Mouse (Mus musculus) hindbrain, embryonic 15.5 days (tissue): ENCODE data around the gene Olfr191. TPM values are rescaled to one million over a fixed set of nuclear protein-coding genes. Genes with fewer than 3 reads are reported as not detected.

Experiments used
- ATAC-seq: fragments of 200-750 bp; cut with Nextera tagmentation; 2 replicates; pipeline ENCODE4 v1.8.0; 2017; ENCODE audit warnings: low read depth, moderate number of reproducible peaks, moderate TSS enrichment; ENCODE audit not compliant: low FRiP score
- H3K27ac ChIP-seq: fragments of 300-500 bp; sonication (generic); replicated peaks from 2 replicates; pipeline ENCODE4 v1.5.1; 2015; ENCODE audit warnings: mild to moderate bottlenecking, inconsistent platforms
- H3K27me3 ChIP-seq: fragments of 300-500 bp; sonication (generic); 2 replicates; pipeline ENCODE4 v1.6.1; 2015; ENCODE audit warnings: control low read depth, inconsistent platforms
- H3K36me3 ChIP-seq: fragments of 300-500 bp; sonication (generic); 2 replicates; pipeline ENCODE4 v1.6.1; 2015; ENCODE audit warnings: control low read depth, inconsistent platforms
- H3K4me1 ChIP-seq: fragments of 300-500 bp; sonication (generic); replicated peaks from 2 replicates; pipeline ENCODE4 v1.6.1; 2015; ENCODE audit warnings: control low read depth, inconsistent platforms
- H3K4me2 ChIP-seq: fragments of 300-500 bp; sonication (generic); 2 replicates; pipeline ENCODE4 v1.6.1; 2015; ENCODE audit warnings: moderate library complexity, mild to moderate bottlenecking, inconsistent platforms
- H3K4me3 ChIP-seq: fragments of 300-500 bp; sonication (generic); 2 replicates; pipeline ENCODE4 v1.5.1; 2015; ENCODE audit warnings: mild to moderate bottlenecking, inconsistent platforms
- H3K9ac ChIP-seq: fragments of 300-500 bp; sonication (generic); 2 replicates; pipeline ENCODE4 v1.6.1; 2015; ENCODE audit warnings: inconsistent platforms
- H3K9me3 ChIP-seq: fragments of 300-500 bp; sonication (generic); 2 replicates; pipeline ENCODE4 v1.6.1; 2016; ENCODE audit warnings: control low read depth, inconsistent platforms
- WGBS: fragments of 180-500 bp; shearing (Covaris S2); methylation state at CpG from one replicate; pipeline ENCODE4 v1.1.7; 2015; 5-methylcytosine and 5-hydroxymethylcytosine counted together
- polyA plus RNA-seq: library from polyadenylated mRNA; unstranded; fragments of >200 nt; fragmentation: Nextera tagmentation; extraction: Ambion mirVana; gene quantifications from 2 replicates; pipeline ENCODE4 v1.2.1, GENCODE M21; 2015

The Olfr191 gene
- polyA plus RNA-seq, 1 experiment from 2014 or later: not detected

GRCm38 (mm10) chr16:59047579-59047978 is 42.0 kb downstream of the Olfr191 start:
- H3K4me2 ChIP-seq: no peak overlapping the region
- no peaks in the 10 kb centered on the region for H3K36me3 ChIP-seq
- no peaks in the 10 kb centered on the region for H3K27me3 ChIP-seq
- H3K4me3 ChIP-seq: no peak overlapping the region
- H3K9ac ChIP-seq: no peak overlapping the region
- ATAC-seq: no peak
- no peak overlapping the region for H3K27ac ChIP-seq
- H3K9me3 ChIP-seq: no peaks in the 10 kb centered on the region
- WGBS: 54% methylated on average over 4 of the region's 4 CpGs
- no peaks in the 10 kb centered on the region for H3K4me1 ChIP-seq

GRCm38 (mm10) chr16:59045835-59046234 is 43.8 kb downstream of the Olfr191 start:
- no peak for ATAC-seq

GRCm38 (mm10) chr16:59039710-59040109 is 49.9 kb downstream of the Olfr191 start, which contains the start of gene Olfr187:
Gene Olfr187 (minus strand): TSS chr16:59039767.
- 89% methylated on average over 7 of the region's 7 CpGs for WGBS
- no peaks in the 10 kb centered on the region for H3K36me3 ChIP-seq
- no peak within 1 kb of the TSS for H3K4me3 ChIP-seq
- no peak within 1 kb of the TSS for H3K9ac ChIP-seq
- no peak for ATAC-seq
- no peak within 1 kb of the TSS for H3K4me2 ChIP-seq
- H3K9me3 ChIP-seq: no peaks in the 10 kb centered on the region
- no peaks in the 10 kb centered on the region for H3K4me1 ChIP-seq
- no peaks in the 10 kb centered on the region for H3K27me3 ChIP-seq
- no peak within 1 kb of the TSS for H3K27ac ChIP-seq

More at GRCm38 (mm10) chr16:59045835-59046234, 43.8 kb downstream of the Olfr191 start:
- Histone ChIP-seq H3K9me3 (no peaks in the 10 kb centered on the region), H3K4me1 (no peaks in the 10 kb centered on the region), H3K36me3 (no peaks in the 10 kb centered on the region), H3K27ac (no peak overlapping the region), H3K9ac (no peak overlapping the region), H3K27me3 (no peaks in the 10 kb centered on the region), H3K4me2 (no peak overlapping the region), H3K4me3 (no peak overlapping the region)
- WGBS: 87% methylated on average over 3 of the region's 3 CpGs

Other genes starting within 250 kb of the Olfr191 start
- gene Olfr177, start 215.1 kb downstream of the Olfr191 start, polyA plus RNA-seq: not detected in 2 replicates
- not detected in 2 replicates for gene Olfr178, start 197.8 kb downstream of the Olfr191 start, polyA plus RNA-seq
- gene Olfr181, start 161.1 kb downstream of the Olfr191 start, polyA plus RNA-seq: not detected in 2 replicates
- not detected in 2 replicates for gene Olfr180, start 160.4 kb downstream of the Olfr191 start, polyA plus RNA-seq
- gene Olfr183, start 94.5 kb downstream of the Olfr191 start, polyA plus RNA-seq: not detected in 2 replicates
- gene Olfr186, start 59.5 kb downstream of the Olfr191 start, polyA plus RNA-seq: not detected in 2 replicates
- gene Olfr187, start 50.1 kb downstream of the Olfr191 start, polyA plus RNA-seq: not detected in 2 replicates
- not detected in 2 replicates for gene Olfr190, start 11.8 kb downstream of the Olfr191 start, polyA plus RNA-seq
- gene Olfr193, start 22.1 kb upstream of the Olfr191 start, polyA plus RNA-seq: not detected in 2 replicates
- gene Olfr194, start 31.2 kb upstream of the Olfr191 start, polyA plus RNA-seq: not detected in 2 replicates
- not detected in 2 replicates for gene Olfr195, start 57.2 kb upstream of the Olfr191 start, polyA plus RNA-seq
- not detected in 2 replicates for gene Olfr196, start 80.6 kb upstream of the Olfr191 start, polyA plus RNA-seq
- gene Olfr198, start 113.7 kb upstream of the Olfr191 start, polyA plus RNA-seq: not detected in 2 replicates
- not detected in 2 replicates for gene Olfr199, start 129.9 kb upstream of the Olfr191 start, polyA plus RNA-seq
- not detected in 2 replicates for gene Olfr201, start 182.8 kb upstream of the Olfr191 start, polyA plus RNA-seq
- gene Olfr202, start 197.0 kb upstream of the Olfr191 start, polyA plus RNA-seq: not detected in 2 replicates
- not detected in 2 replicates for gene Olfr203, start 209.1 kb upstream of the Olfr191 start, polyA plus RNA-seq
- gene Olfr204, start 228.4 kb upstream of the Olfr191 start, polyA plus RNA-seq: not detected in 2 replicates
- gene Olfr205, start 241.3 kb upstream of the Olfr191 start, polyA plus RNA-seq: not detected in 2 replicates